Mouse (Mus musculus) skeletal muscle tissue, adult 2 months (tissue): ENCODE results near the gene Cxxc4.

Experiments used
- DNase-seq: peaks from one replicate; pipeline ENCODE4 v3.0.0-alpha.2; 2012; ENCODE audit warnings: low read depth, low spot score

Cxxc4 gene

GRCm38 (mm10) chr3:134243850-134244247, 7.6 kb downstream of the Cxxc4 start:
- no peak for DNase-seq

GRCm38 (mm10) chr3:134254221-134254620, 17.9 kb downstream of the Cxxc4 start:
- no peak for DNase-seq

GRCm38 (mm10) chr3:134258715-134259114, 22.4 kb downstream of the Cxxc4 start:
- DNase-seq, result no peak

- no peak for DNase-seq
Observed at GRCm38 (mm10) chr3:134259300-134259699, 23.0 kb downstream of the Cxxc4 start.

GRCm38 (mm10) chr3:134279655-134280054, 43.4 kb downstream of the Cxxc4 start:
- no peak for DNase-seq

GRCm38 (mm10) chr3:134281527-134282370, 45.5 kb downstream of the Cxxc4 start:
- no peak for DNase-seq

GRCm38 (mm10) chr3:134295217-134295616, 58.9 kb downstream of the Cxxc4 start:
- no peak for DNase-seq

- DNase-seq, result no peak
Observed at GRCm38 (mm10) chr3:134302681-134303491, 66.6 kb downstream of the Cxxc4 start.

- no peak for DNase-seq
Observed at GRCm38 (mm10) chr3:134303492-134303808, 67.2 kb downstream of the Cxxc4 start.

GRCm38 (mm10) chr3:134306507-134306906, 70.2 kb downstream of the Cxxc4 start:
- DNase-seq, result no peak

- no peak for DNase-seq
Observed at GRCm38 (mm10) chr3:134307801-134308200, 71.5 kb downstream of the Cxxc4 start.
